Mouse (Mus musculus): ENCODE measurements around the gene Dlgap4. TPM values are rescaled to one million over a fixed set of nuclear protein-coding genes. Genes with fewer than 3 reads are reported as not detected.

The Dlgap4 gene
- total and polyA plus RNA-seq, 3 experiments: 10.4 to 39.6 TPM; not detected in 1

- Histone ChIP-seq H3K27me3 (ENCODE audit: control insufficient read depth in 1 of 2, insufficient read depth in 2 of 2, low read length in 2 of 2) (peaks cover 0 to 3% of the 10 kb centered on the region in 2 experiments; a peak in 1 of 4 replicates), H3K36me3 (ENCODE audit: control insufficient read depth in 1 of 2, insufficient read depth in 2 of 2, low read length in 2 of 2) (no peaks in the 10 kb centered on the region), H3K79me2 (ENCODE audit: control insufficient read depth, insufficient read depth, low read length, poor library complexity) (no peaks in the 10 kb centered on the region), H3K4me3 (ENCODE audit: control insufficient read depth in 1 of 2, insufficient read depth in 1 of 2, low read depth in 2 of 2, low read length in 2 of 2) (no peak overlapping the region), H3K4me1 (ENCODE audit: control insufficient read depth in 1 of 2, insufficient read depth in 2 of 2, low read length in 2 of 2) (no peaks in the 10 kb centered on the region), H3K9ac (ENCODE audit: control insufficient read depth, low read depth, low read length, poor library complexity, severe bottlenecking) (no peak overlapping the region), H3K9me3 (replicated peaks; ENCODE audit: insufficient read depth, low read length) (no peaks in the 10 kb centered on the region), H3K27ac (ENCODE audit: control insufficient read depth, low read depth, low read length) (no peak overlapping the region)
- no peak for TF ChIP-seq RCOR1 (IDR thresholded peaks at IDR 0.05; ENCODE audit: low read depth, low read length)
- TF ChIP-seq USF2 (IDR thresholded peaks at IDR 0.05; ENCODE audit: borderline replicate concordance in 1 of 2, insufficient read depth in 1 of 2, low read depth in 1 of 2, low read length in 2 of 2): no peak
- no peak for TF ChIP-seq ETS1 (IDR thresholded peaks at IDR 0.05; ENCODE audit: low read depth, low read length)
- no peak for TF ChIP-seq GABPA (IDR thresholded peaks at IDR 0.05; ENCODE audit: low read depth, low read length)
- no peak for TF ChIP-seq HCFC1 (IDR thresholded peaks at IDR 0.05; ENCODE audit: low read depth, low read length)
- no peak for TF ChIP-seq BHLHE40 (IDR thresholded peaks at IDR 0.05; ENCODE audit: borderline replicate concordance, low read depth, low read length)
- TF ChIP-seq RAD21 (IDR thresholded peaks at IDR 0.05; ENCODE audit: low read depth, low read length): no peak
- no peak for TF ChIP-seq CHD1 (IDR thresholded peaks at IDR 0.05; ENCODE audit: low read depth, low read length)
- TF ChIP-seq UBTF (IDR thresholded peaks at IDR 0.05; ENCODE audit: borderline replicate concordance, insufficient read depth, low read depth, low read length): no peak
- TF ChIP-seq MEF2A (IDR thresholded peaks at IDR 0.05; ENCODE audit: extremely low read depth, insufficient replicate concordance, low read depth, low read length, poor library complexity, severe bottlenecking): no peak
- TF ChIP-seq MAZ (IDR thresholded peaks at IDR 0.05; ENCODE audit: low read depth, low read length): no peak
- TF ChIP-seq EP300 (IDR thresholded peaks at IDR 0.05; ENCODE audit: low read depth in 1 of 2, low read length in 2 of 2): no peak
- TF ChIP-seq TAL1 (IDR thresholded peaks at IDR 0.05; ENCODE audit: low read length): no peak
- no peak for TF ChIP-seq ELF1 (IDR thresholded peaks at IDR 0.05; ENCODE audit: low read depth, low read length)
- no peak for TF ChIP-seq MYB (IDR thresholded peaks at IDR 0.05; ENCODE audit: low read depth, low read length)
- TF ChIP-seq MXI1 (IDR thresholded peaks at IDR 0.05; ENCODE audit: low read depth, low read length): no peak
- TF ChIP-seq JUND (IDR thresholded peaks at IDR 0.05; ENCODE audit: low read depth, low read length): no peak
- TF ChIP-seq TCF12 (IDR thresholded peaks at IDR 0.05; ENCODE audit: low read depth, low read length): no peak
- no peak for TF ChIP-seq ZNF384 (IDR thresholded peaks at IDR 0.05; ENCODE audit: low read depth, low read length)
- no peak for TF ChIP-seq NRF1 (IDR thresholded peaks at IDR 0.05; ENCODE audit: insufficient read depth, low read depth, low read length, poor library complexity, severe bottlenecking)
- no peak for DNase-seq (ENCODE audit: low read depth, low spot score)
Measured at GRCm38 (mm10) chr2:156698168-156698567, 84.7 kb downstream of the Dlgap4 start.
